Mouse (Mus musculus) ES-Bruce4 (cell line): ENCODE measurements around the gene Cap2. TPM values are rescaled to one million over a fixed set of nuclear protein-coding genes. Genes with fewer than 3 reads are reported as not detected.

Experiments used
- H3K27ac ChIP-seq: 2 replicates; pipeline ENCODE4 v1.5.1; 2012; ENCODE audit warnings: low read length, inconsistent platforms; ENCODE audit not compliant: insufficient read depth
- H3K27me3 ChIP-seq: 2 replicates; pipeline ENCODE4 v1.6.1; 2012; ENCODE audit warnings: mild to moderate bottlenecking, low read length, inconsistent platforms; ENCODE audit not compliant: control insufficient read depth, poor library complexity, insufficient read depth, severe bottlenecking
- H3K36me3 ChIP-seq: 2 replicates; pipeline ENCODE4 v1.6.1; 2012; ENCODE audit warnings: inconsistent platforms, mild to moderate bottlenecking, low read length, moderate library complexity; ENCODE audit not compliant: control insufficient read depth, poor library complexity, insufficient read depth, severe bottlenecking
- H3K4me1 ChIP-seq: one replicate; pipeline ENCODE4 v1.8.1; 2011; ENCODE audit warnings: low read length; ENCODE audit not compliant: control insufficient read depth, insufficient read depth
- H3K4me3 ChIP-seq: 2 replicates; pipeline ENCODE4 v1.5.1; 2011; ENCODE audit warnings: low read depth, mild to moderate bottlenecking, low read length
- H3K9ac ChIP-seq: 2 replicates; pipeline ENCODE4 v1.6.1; 2012; ENCODE audit warnings: low read depth, mild to moderate bottlenecking, inconsistent platforms; ENCODE audit not compliant: poor library complexity, severe bottlenecking
- H3K9me3 ChIP-seq: replicated peaks from 2 replicates; pipeline ENCODE4 v1.6.1; 2012; ENCODE audit warnings: mild to moderate bottlenecking, low read length, inconsistent platforms; ENCODE audit not compliant: control insufficient read depth, poor library complexity, insufficient read depth, severe bottlenecking
- CTCF ChIP-seq: IDR thresholded peaks from one replicate; pipeline ENCODE4 v1.8.1; 2011; ENCODE audit warnings: low read depth, low read length
- EP300 ChIP-seq: IDR thresholded peaks from 2 replicates; pipeline ENCODE4 v1.6.1; 2011; ENCODE audit warnings: low read depth, low read length; ENCODE audit not compliant: insufficient read depth
- POLR2A ChIP-seq: IDR thresholded peaks from one replicate; pipeline ENCODE4 v1.8.1; 2011; ENCODE audit warnings: low read length; ENCODE audit not compliant: insufficient read depth
- polyA plus RNA-seq: library from polyadenylated mRNA; stranded (reverse); fragments of >200 nt; gene quantifications from 2 replicates; pipeline ENCODE4 v1.2.4, GENCODE M21; 2011; ENCODE audit warnings: low read depth; ENCODE audit not compliant: missing spikeins, insufficient read depth, insufficient read length

Gene Cap2
- polyA plus RNA-seq, 1 experiment: 0.81 TPM

DNA sequence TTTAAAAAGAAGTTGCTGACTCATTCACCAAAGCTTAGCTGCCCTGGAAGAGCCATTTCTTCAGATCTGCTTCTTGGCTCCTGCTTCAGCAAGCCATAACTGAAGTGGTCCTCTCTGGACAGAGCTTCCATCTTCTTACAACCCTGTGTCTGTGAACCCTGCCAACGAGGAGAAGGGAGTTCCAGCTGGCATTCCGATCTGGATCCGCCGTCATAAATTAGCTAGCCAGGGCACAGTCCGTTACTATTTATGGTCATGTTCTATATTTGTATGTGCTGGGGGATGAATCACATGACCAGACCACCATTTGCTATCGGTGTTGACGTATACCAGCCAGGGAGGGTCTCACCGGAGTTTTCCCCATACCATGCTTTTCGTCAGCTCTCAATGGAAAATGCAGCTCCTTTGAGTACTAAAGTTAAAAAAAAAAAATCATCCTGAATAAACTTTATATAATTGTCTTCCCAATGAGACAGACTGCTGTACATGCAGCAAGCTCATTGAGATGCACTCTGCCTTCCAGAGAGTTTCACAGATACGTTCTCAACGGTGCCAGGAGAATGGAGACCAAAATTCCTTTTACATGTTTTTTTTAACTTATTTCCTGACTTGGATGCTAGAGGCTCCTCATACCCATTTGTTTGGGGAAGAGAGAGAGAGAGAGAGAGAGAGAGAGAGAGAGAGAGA, 70.5 kb downstream of the Cap2 start:
- no peaks in the 10 kb centered on the region; the same call in 1 of the 2 replicates for H3K36me3 ChIP-seq
- no peaks in the 10 kb centered on the region for H3K4me1 ChIP-seq
- H3K9me3 ChIP-seq: 0 out of 2 replicates have a peak, but pooled peaks cover 2% of the 10 kb centered on the region
- no peak overlapping the region for H3K9ac ChIP-seq
- no peaks in the 10 kb centered on the region for H3K27me3 ChIP-seq
- TF ChIP-seq EP300 (no peak), POLR2A (no peak), CTCF (no peak)
- H3K4me3 ChIP-seq: no peak overlapping the region
- H3K27ac ChIP-seq: no peak overlapping the region

DNA sequence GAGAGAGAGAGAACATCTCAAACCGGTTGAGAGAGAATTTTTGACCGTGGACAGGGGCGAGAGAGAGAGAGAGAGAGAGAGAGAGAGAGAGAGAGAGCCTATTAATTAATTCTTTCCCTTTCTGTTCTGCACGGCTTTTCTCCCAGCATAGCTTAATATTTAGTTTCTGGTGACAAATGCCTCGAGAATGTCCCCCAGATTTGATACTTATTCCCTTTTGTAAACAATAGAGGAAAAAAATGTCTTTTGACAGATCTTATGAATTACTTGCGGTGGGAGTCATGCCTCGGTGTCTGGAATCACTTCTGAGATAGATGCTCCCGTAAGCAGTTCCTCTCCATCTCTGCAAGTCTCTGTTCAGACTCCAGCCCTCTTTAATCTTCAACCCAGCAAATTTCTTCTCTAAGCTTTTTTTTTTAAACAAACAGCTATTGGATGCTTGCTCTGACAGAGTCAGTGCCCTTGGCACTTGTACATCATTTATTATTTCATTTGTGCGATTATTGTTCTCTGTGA, 71.1 kb downstream of the Cap2 start:
- Histone ChIP-seq H3K27ac (no peak overlapping the region), H3K27me3 (no peaks in the 10 kb centered on the region), H3K4me1 (no peaks in the 10 kb centered on the region), H3K36me3 (no peaks in the 10 kb centered on the region; the same call in 1 of the 2 replicates), H3K9me3 (0 out of 2 replicates have a peak, but pooled peaks cover 2% of the 10 kb centered on the region), H3K9ac (no peak overlapping the region), H3K4me3 (no peak overlapping the region)
- TF ChIP-seq CTCF (no peak), EP300 (no peak), POLR2A (no peak)

DNA sequence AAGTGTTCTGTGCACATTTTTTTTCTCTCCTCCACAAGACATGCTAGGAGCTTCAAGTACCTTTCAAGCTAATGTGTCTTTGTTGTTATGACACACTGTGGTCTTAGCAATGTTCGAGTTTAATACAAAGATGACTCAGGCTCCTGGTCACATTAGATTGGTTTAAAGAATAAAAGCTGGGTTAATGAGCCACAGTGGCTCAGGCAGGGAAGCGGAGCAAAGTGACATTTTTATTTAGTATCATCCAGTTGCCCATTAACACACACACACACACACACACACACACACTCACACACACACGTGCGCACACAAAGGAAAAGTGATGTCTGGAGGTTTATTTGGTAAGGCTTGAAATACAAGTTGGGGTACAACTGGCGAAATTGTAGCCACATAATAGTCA, 72.6 kb downstream of the Cap2 start:
- Histone ChIP-seq H3K4me1 (no peaks in the 10 kb centered on the region), H3K9me3 (0 out of 2 replicates have a peak, but pooled peaks cover 2% of the 10 kb centered on the region), H3K9ac (no peak overlapping the region), H3K27me3 (no peaks in the 10 kb centered on the region), H3K36me3 (no peaks in the 10 kb centered on the region; the same call in 1 of the 2 replicates), H3K27ac (no peak overlapping the region), H3K4me3 (no peak overlapping the region)
- TF ChIP-seq EP300: no peak
- no peak for TF ChIP-seq POLR2A
- TF ChIP-seq CTCF: no peak

DNA sequence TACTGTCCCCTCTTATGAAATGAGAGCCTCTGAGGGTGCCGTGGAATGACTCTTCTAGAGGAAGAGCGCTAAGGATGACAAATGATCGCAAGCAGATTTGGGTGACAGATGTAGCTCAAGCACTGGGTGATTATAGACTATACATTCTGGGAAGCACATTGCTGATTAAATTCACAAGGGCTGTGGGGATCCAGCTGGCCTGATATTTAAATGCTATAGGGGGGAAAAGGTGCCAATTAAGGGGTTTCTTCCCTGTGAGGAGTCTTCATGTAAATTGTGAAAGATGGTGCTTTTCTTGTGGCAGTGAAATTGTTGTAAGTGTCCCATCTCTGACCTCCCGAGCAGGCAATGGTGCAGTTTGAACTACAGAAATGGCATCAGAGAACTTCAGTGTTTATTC, 73.1 kb downstream of the Cap2 start:
- TF ChIP-seq CTCF (no peak), EP300 (no peak), POLR2A (no peak)
- H3K36me3 ChIP-seq: no peaks in the 10 kb centered on the region; the same call in 1 of the 2 replicates
- 0 out of 2 replicates have a peak, but pooled peaks cover 2% of the 10 kb centered on the region for H3K9me3 ChIP-seq
- no peaks in the 10 kb centered on the region for H3K27me3 ChIP-seq
- no peaks in the 10 kb centered on the region for H3K4me1 ChIP-seq
- no peak overlapping the region for H3K27ac ChIP-seq
- no peak overlapping the region for H3K4me3 ChIP-seq
- H3K9ac ChIP-seq: no peak overlapping the region

DNA sequence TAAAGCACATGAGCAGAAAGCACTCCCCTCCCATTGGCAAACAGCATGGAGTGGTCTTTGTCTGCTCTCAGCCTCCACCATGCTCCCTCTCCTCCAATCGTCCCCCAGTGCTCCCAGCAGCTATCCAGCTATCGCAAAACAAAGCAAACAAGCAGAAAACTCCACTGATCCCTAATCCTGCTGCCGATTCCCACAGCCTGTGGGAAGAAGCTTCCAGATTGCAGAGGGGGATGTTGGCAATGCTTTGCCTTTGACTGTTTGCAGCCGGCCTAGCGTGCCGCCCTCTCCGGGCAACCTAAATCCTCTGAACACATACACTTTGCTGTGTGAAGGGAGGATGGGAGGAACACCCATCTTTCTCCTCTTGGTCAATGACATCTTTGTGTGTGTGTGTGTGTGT, 83.2 kb downstream of the Cap2 start:
- Histone ChIP-seq H3K9ac (no peak overlapping the region), H3K4me1 (no peaks in the 10 kb centered on the region), H3K27ac (no peak overlapping the region), H3K9me3 (no peaks in the 10 kb centered on the region), H3K36me3 (no peaks in the 10 kb centered on the region), H3K27me3 (no peaks in the 10 kb centered on the region), H3K4me3 (no peak overlapping the region)
- TF ChIP-seq POLR2A (no peak), CTCF (no peak), EP300 (no peak)

DNA sequence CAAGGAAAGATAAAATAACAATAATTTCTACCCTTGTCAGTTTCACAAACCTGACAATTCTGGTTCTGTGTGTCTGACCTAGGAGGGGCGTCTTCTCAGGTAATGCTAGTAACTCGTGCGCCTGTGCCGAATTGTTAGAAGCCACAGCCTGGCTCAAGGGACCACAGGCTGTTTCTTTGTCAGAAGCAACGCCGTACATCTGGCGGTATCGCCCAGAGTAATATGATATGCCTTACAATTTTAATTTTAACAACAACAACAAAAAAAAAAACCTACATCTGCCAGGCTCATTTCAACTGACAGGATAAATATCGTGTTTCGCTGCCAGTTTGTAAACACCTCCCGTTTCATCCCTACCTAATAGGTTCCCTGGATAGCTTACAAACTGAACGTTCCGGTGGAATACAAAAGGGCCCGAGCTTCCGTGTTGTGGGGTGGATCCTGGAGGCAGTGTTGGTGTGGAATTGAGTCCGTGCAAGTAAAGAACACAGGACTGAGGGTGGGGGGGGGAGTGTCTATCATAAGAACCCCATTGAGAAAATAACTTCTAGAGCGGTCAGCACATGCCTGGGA, 86.2 kb downstream of the Cap2 start:
- Histone ChIP-seq H3K9me3 (no peaks in the 10 kb centered on the region), H3K36me3 (no peaks in the 10 kb centered on the region), H3K27me3 (no peaks in the 10 kb centered on the region), H3K27ac (no peak overlapping the region), H3K9ac (no peak overlapping the region), H3K4me3 (no peak overlapping the region), H3K4me1 (no peaks in the 10 kb centered on the region)
- TF ChIP-seq EP300: no peak
- no peak for TF ChIP-seq POLR2A
- no peak for TF ChIP-seq CTCF
